Mouse (Mus musculus): ENCODE data around the gene Zfp658. TPM values are rescaled to one million over a fixed set of nuclear protein-coding genes. Genes with fewer than 3 reads are reported as not detected.

Zfp658 gene
- total and polyA plus RNA-seq, 3 experiments = not detected

DNA sequence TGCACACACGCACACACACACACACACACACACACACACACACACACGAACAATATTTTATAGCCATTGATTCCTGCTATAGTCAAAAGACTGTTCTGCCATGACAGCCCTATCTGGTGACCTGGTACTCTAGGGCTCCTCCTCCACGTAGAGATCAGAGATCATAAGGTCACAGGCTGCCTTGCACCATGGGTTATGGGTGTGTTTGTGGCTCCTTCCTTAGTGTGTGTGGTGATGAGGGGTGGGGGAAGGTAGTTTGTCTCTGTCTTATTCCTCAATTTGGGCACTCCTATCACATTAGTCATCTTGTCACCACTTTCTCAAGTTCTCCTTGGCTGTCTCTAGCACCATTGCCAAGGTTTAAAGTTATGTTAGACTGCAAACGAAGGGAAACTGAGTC is 23.5 kb upstream of the Zfp658 start:
- Histone ChIP-seq H3K9me3 (replicated peaks; ENCODE audit: insufficient read depth, low read length) (no peaks in the 10 kb centered on the region), H3K27me3 (ENCODE audit: control insufficient read depth in 1 of 2, insufficient read depth in 2 of 2, low read length in 2 of 2) (no peaks in the 10 kb centered on the region), H3K9ac (ENCODE audit: control insufficient read depth, low read depth, low read length, poor library complexity, severe bottlenecking) (no peak overlapping the region), H3K4me1 (ENCODE audit: control insufficient read depth in 1 of 2, insufficient read depth in 2 of 2, low read length in 2 of 2) (no peaks in the 10 kb centered on the region), H3K4me3 (ENCODE audit: control insufficient read depth in 1 of 2, insufficient read depth in 1 of 2, low read depth in 2 of 2, low read length in 2 of 2) (no peak overlapping the region), H3K36me3 (ENCODE audit: control insufficient read depth in 1 of 2, insufficient read depth in 2 of 2, low read length in 2 of 2) (no peaks in the 10 kb centered on the region), H3K27ac (ENCODE audit: control insufficient read depth, low read depth, low read length) (no peak overlapping the region), H3K79me2 (ENCODE audit: control insufficient read depth, insufficient read depth, low read length, poor library complexity) (no peaks in the 10 kb centered on the region)
- TF ChIP-seq NELFE (IDR thresholded peaks at IDR 0.05; ENCODE audit: low read depth, low read length) = no peak
- DNase-seq (ENCODE audit: low read depth, low spot score) = no peak

- Histone ChIP-seq H3K27me3 (ENCODE audit: control insufficient read depth in 1 of 2, insufficient read depth in 2 of 2, low read length in 2 of 2) (no peaks in the 10 kb centered on the region), H3K9me3 (replicated peaks; ENCODE audit: insufficient read depth, low read length) (no peaks in the 10 kb centered on the region), H3K79me2 (ENCODE audit: control insufficient read depth, insufficient read depth, low read length, poor library complexity) (no peaks in the 10 kb centered on the region), H3K27ac (ENCODE audit: control insufficient read depth, low read depth, low read length) (no peak within 1 kb of the TSS), H3K9ac (ENCODE audit: control insufficient read depth, low read depth, low read length, poor library complexity, severe bottlenecking) (no peak within 1 kb of the TSS), H3K4me3 (ENCODE audit: control insufficient read depth in 1 of 2, insufficient read depth in 1 of 2, low read depth in 2 of 2, low read length in 2 of 2) (no peak within 1 kb of the TSS), H3K36me3 (ENCODE audit: control insufficient read depth in 1 of 2, insufficient read depth in 2 of 2, low read length in 2 of 2) (no peaks in the 10 kb centered on the region), H3K4me1 (ENCODE audit: control insufficient read depth in 1 of 2, insufficient read depth in 2 of 2, low read length in 2 of 2) (no peaks in the 10 kb centered on the region)
- no peak for DNase-seq (ENCODE audit: low read depth, low spot score)
- no peak for TF ChIP-seq GATA1 (IDR thresholded peaks at IDR 0.05; ENCODE audit: low read depth, low read length)
- TF ChIP-seq CHD2 (IDR thresholded peaks at IDR 0.05; ENCODE audit: low read length) = no peak
- TF ChIP-seq RAD21 (IDR thresholded peaks at IDR 0.05; ENCODE audit: low read depth, low read length) = no peak
Observed at GRCm38 (mm10) chr7:43544225-43544977, 17.7 kb upstream of the Zfp658 start, which contains the start of gene Cd33. Gene Cd33 (minus strand): TSS chr7:43544428.

DNA sequence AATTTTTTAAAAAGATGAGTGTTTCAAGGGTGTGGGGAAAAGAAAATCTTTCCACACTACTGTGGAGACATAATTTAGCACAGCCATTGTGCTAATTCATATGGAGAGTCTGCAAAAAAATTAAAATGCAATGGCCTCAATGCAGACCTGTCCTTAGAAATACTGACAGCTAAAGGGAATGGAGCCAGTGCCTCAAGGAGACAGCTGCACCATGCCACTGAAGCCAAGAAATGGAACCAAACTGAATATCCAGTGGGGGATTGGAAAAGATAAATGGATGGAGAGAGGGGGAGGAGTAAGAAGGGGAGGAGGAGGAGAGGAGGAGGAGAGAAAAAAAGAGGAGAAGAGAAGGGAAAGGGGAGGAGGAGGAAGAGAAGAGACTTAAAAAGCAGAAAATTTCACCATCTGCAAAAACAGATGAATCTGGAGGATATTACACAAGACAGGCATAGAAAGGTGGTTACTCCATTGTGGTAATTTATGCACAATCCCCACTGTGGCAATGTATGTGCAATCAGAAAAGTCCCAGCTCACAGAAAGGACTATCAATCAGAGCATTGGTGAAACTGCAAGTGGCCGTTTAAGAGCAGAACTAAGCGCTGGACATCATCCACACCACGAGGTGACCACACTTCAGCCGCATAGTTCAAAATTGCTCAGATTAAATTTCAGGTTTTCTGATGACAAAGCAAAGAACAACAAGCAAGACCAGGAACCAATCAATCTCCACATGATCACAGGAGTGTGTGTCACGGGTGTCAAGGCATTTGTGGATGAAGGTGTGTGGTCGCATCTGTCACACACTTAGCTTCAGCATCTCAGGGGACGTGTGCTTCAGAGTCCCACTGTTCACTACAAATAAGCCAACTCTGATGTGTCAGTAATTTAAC is 16.2 kb upstream of the Zfp658 start:
- H3K36me3 ChIP-seq (ENCODE audit: control insufficient read depth in 1 of 2, insufficient read depth in 2 of 2, low read length in 2 of 2) = no peaks in the 10 kb centered on the region
- H3K9ac ChIP-seq (ENCODE audit: control insufficient read depth, low read depth, low read length, poor library complexity, severe bottlenecking) = no peak overlapping the region
- DNase-seq (ENCODE audit: low read depth, low spot score) = no peak
- H3K79me2 ChIP-seq (ENCODE audit: control insufficient read depth, insufficient read depth, low read length, poor library complexity) = no peaks in the 10 kb centered on the region
- H3K4me3 ChIP-seq (ENCODE audit: control insufficient read depth in 1 of 2, insufficient read depth in 1 of 2, low read depth in 2 of 2, low read length in 2 of 2) = no peak overlapping the region
- H3K27me3 ChIP-seq (ENCODE audit: control insufficient read depth in 1 of 2, insufficient read depth in 2 of 2, low read length in 2 of 2) = no peaks in the 10 kb centered on the region
- no peak overlapping the region for H3K27ac ChIP-seq (ENCODE audit: control insufficient read depth, low read depth, low read length)
- H3K4me1 ChIP-seq (ENCODE audit: control insufficient read depth in 1 of 2, insufficient read depth in 2 of 2, low read length in 2 of 2) = no peaks in the 10 kb centered on the region
- no peaks in the 10 kb centered on the region for H3K9me3 ChIP-seq (replicated peaks; ENCODE audit: insufficient read depth, low read length)
- TF ChIP-seq CHD1 (IDR thresholded peaks at IDR 0.05; ENCODE audit: low read depth, low read length) = no peak
- TF ChIP-seq RAD21 (IDR thresholded peaks at IDR 0.05; ENCODE audit: low read depth, low read length) = no peak
- no peak for TF ChIP-seq EP300 (IDR thresholded peaks at IDR 0.05; ENCODE audit: low read depth in 1 of 2, low read length in 2 of 2)
- no peak for TF ChIP-seq HCFC1 (IDR thresholded peaks at IDR 0.05; ENCODE audit: low read depth, low read length)
- no peak for TF ChIP-seq ZNF384 (IDR thresholded peaks at IDR 0.05; ENCODE audit: low read depth, low read length)
- no peak for TF ChIP-seq GABPA (IDR thresholded peaks at IDR 0.05; ENCODE audit: low read depth, low read length)
- no peak for TF ChIP-seq ELF1 (IDR thresholded peaks at IDR 0.05; ENCODE audit: low read depth, low read length)
- no peak for TF ChIP-seq KAT2A (conservative IDR thresholded peaks at IDR 0.05; ENCODE audit: low read depth, low read length)
- TF ChIP-seq SMC3 (IDR thresholded peaks at IDR 0.05; ENCODE audit: low read depth, low read length) = no peak
- TF ChIP-seq POLR2AphosphoS5 (IDR thresholded peaks at IDR 0.05; ENCODE audit: borderline replicate concordance, low read depth, low read length) = no peak
- TF ChIP-seq POLR2AphosphoS2 (IDR thresholded peaks at IDR 0.05; ENCODE audit: low read length) = no peak
- no peak for TF ChIP-seq MXI1 (IDR thresholded peaks at IDR 0.05; ENCODE audit: low read depth, low read length)
- TF ChIP-seq TAL1 (IDR thresholded peaks at IDR 0.05; ENCODE audit: low read length) = no peak
